Mouse (Mus musculus) intestine, embryonic 14.5 days (tissue): Measurements from ENCODE around the gene Rcbtb2. TPM values are rescaled to one million over a fixed set of nuclear protein-coding genes. Genes with fewer than 3 reads are reported as not detected.
A peak's percentile ranks its signal among the peaks of the same experiment; 100 is the strongest.

Experiments
- ATAC-seq: fragments of 200-750 bp; cut with Nextera tagmentation; replicated peaks from 2 replicates; pipeline ENCODE4 v1.8.0; 2017; ENCODE audit warnings: low read depth, moderate number of reproducible peaks, moderate TSS enrichment, moderate library complexity; ENCODE audit not compliant: low FRiP score, low TSS enrichment
- DNase-seq: peaks from one replicate; pipeline ENCODE4 v3.0.0-alpha.2; 2018; ENCODE audit warnings: low spot score
- H3K27ac ChIP-seq: fragments of 300-500 bp; sonication (generic); 2 replicates; pipeline ENCODE4 v1.5.1; 2014; ENCODE audit warnings: low read depth, mild to moderate bottlenecking, control low read depth
- H3K27me3 ChIP-seq: fragments of 300-500 bp; sonication (generic); replicated peaks from 2 replicates; pipeline ENCODE4 v1.6.1; 2014; ENCODE audit warnings: low read length, control low read depth; ENCODE audit not compliant: control insufficient read depth, insufficient read depth
- H3K36me3 ChIP-seq: fragments of 300-500 bp; sonication (generic); 2 replicates; pipeline ENCODE4 v1.6.1; 2014; ENCODE audit warnings: low read length, control low read depth; ENCODE audit not compliant: control insufficient read depth, insufficient read depth
- H3K4me1 ChIP-seq: fragments of 300-500 bp; sonication (generic); replicated peaks from 2 replicates; pipeline ENCODE4 v1.6.1; 2014; ENCODE audit warnings: low read length, control low read depth, mixed read lengths; ENCODE audit not compliant: control insufficient read depth, insufficient read depth
- H3K4me2 ChIP-seq: fragments of 300-500 bp; sonication (generic); 2 replicates; pipeline ENCODE4 v1.6.1; 2014; ENCODE audit warnings: low read length
- H3K4me3 ChIP-seq: fragments of 300-500 bp; sonication (generic); 2 replicates; pipeline ENCODE4 v1.5.1; 2014; ENCODE audit warnings: low read depth, low read length, control low read depth, mixed read lengths
- H3K9ac ChIP-seq: fragments of 300-500 bp; sonication (generic); 2 replicates; pipeline ENCODE4 v1.6.1; 2014; ENCODE audit warnings: mild to moderate bottlenecking, low read length
- H3K9me3 ChIP-seq: fragments of 300-500 bp; sonication (generic); 2 replicates; pipeline ENCODE4 v1.6.1; 2016; ENCODE audit warnings: low read length, control low read depth; ENCODE audit not compliant: control insufficient read depth
- WGBS: fragments of 180-500 bp; shearing (Covaris S2); extraction: QIAGEN DNeasy Blood & Tissue Kit; methylation state at CpG from one replicate; pipeline ENCODE4 v1.1.7; 2014; 5-methylcytosine and 5-hydroxymethylcytosine counted together
- polyA plus RNA-seq: library from polyadenylated mRNA; unstranded; fragments of >200 nt; fragmentation: Nextera tagmentation; extraction: Ambion mirVana; gene quantifications from 2 replicates; pipeline ENCODE4 v1.2.1, GENCODE M21; 2014

Gene Rcbtb2
- polyA plus RNA-seq, 1 experiment from 2014 or later = 89.3 TPM

GRCm38 (mm10) chr14:73119459-73119858, 3.4 kb upstream of the Rcbtb2 start:
- Histone ChIP-seq H3K4me3 (no peak overlapping the region), H3K4me1 (peaks cover 10% of the 10 kb centered on the region; the same call in 1 of the 2 replicates), H3K4me2 (no peak overlapping the region), H3K27me3 (no peaks in the 10 kb centered on the region), H3K27ac (no peak overlapping the region), H3K36me3 (no peaks in the 10 kb centered on the region), H3K9me3 (no peaks in the 10 kb centered on the region), H3K9ac (no peak overlapping the region)
- ATAC-seq (no peak), DNase-seq (peak; percentile 49)
- WGBS = 30% methylated on average over 6 of the region's 6 CpGs

DNA sequence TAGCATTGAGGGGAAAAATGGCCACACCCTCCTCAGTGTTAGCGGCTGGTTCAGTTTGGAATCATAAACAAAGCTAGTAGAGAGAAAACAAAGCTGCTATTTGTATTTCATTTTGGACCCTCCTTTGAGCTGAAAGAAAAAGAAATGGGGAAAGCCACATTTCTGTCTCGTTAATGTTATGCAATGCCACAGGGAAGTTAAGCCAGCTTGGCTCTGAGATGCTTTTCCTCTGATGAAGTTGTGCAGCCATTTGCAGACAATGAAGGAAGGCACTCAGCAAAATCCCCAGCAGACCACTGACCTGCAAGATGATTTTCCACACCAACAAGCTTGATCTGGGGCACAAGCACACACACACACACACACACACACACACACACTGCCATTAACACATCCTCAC, 2.9 kb upstream of the Rcbtb2 start:
- Histone ChIP-seq H3K4me2 (no peak overlapping the region), H3K4me3 (no peak overlapping the region), H3K9ac (no peak overlapping the region), H3K9me3 (no peaks in the 10 kb centered on the region), H3K36me3 (no peaks in the 10 kb centered on the region), H3K27ac (no peak overlapping the region), H3K27me3 (no peaks in the 10 kb centered on the region), H3K4me1 (peaks cover 10% of the 10 kb centered on the region; the same call in 1 of the 2 replicates)
- WGBS = 50% methylated on average over 2 of the region's 2 CpGs
- ATAC-seq = no peak
- peak; percentile 43 for DNase-seq

DNA sequence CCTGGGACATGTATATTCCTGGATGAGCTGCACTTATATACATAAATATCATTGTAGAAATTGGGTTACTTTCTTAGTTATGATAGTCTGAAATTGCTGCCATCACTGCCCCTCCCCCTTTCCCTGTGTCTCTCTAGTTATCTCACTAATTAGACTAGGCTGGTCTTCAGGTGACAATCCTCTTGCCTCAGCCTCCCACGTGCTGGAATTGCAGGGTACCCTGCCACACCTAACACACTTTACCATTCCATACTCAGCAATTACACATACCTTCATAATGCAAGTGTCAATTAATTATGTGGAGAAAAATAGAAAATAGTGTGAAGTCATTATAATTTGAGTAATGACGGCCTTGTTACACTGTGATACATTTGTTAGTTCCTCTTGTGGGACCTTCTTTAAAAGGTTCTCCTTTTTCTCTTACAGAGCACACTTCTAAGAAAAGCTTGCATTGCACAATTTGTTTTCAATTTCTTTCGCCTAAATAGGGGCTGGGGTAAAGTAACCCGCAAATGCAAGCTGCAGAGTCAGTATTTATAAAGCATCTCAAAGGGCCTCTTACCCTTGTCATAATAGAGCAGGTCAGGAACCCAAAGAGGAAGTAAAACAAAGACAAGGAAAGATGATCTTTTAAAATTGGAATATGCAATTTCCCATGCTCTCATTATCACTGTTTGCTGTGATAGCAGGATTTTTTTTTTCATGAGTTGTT, 470 bp upstream of the Rcbtb2 start:
- no peaks in the 10 kb centered on the region for H3K36me3 ChIP-seq
- WGBS = 46% methylated on average over 4 of the region's 4 CpGs
- no peak overlapping the region for H3K4me3 ChIP-seq
- no peaks in the 10 kb centered on the region for H3K27me3 ChIP-seq
- no peak overlapping the region for H3K27ac ChIP-seq
- DNase-seq (peak; percentile 28), ATAC-seq (no peak)
- peaks cover 10% of the 10 kb centered on the region; the same call in 1 of the 2 replicates for H3K4me1 ChIP-seq
- no peak overlapping the region for H3K4me2 ChIP-seq
- H3K9ac ChIP-seq = no peak overlapping the region
- H3K9me3 ChIP-seq = no peaks in the 10 kb centered on the region

DNA sequence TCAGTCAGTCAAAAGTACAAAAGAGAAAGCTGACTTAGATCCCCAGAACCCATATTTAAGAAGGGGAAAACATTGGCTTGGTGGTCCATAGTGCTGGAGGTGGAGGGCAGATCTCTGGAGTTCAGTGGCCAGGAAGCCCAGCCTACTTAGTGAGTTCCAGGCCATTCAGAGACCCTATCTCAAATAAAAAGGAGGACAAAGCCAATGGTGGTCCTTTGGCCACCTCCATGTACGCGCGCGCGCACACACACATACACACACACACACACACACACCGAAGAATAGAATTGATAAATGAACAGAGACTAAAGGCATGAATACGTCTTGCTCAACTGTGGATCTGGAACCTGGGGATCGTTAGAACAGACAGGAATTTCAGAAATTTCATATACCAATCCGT, 544 bp downstream of the Rcbtb2 start:
- Histone ChIP-seq H3K27ac (no peak overlapping the region), H3K4me3 (no peak overlapping the region), H3K9me3 (no peaks in the 10 kb centered on the region), H3K9ac (no peak overlapping the region), H3K4me1 (peaks cover 10% of the 10 kb centered on the region; the same call in 1 of the 2 replicates), H3K4me2 (no peak overlapping the region), H3K27me3 (no peaks in the 10 kb centered on the region), H3K36me3 (no peaks in the 10 kb centered on the region)
- 87% methylated on average over 9 of the region's 9 CpGs for WGBS
- ATAC-seq (no peak), DNase-seq (peak; percentile 27)

- DNase-seq = peak; percentile 29
- no peak overlapping the region for H3K9ac ChIP-seq
- no peaks in the 10 kb centered on the region for H3K9me3 ChIP-seq
- no peak for ATAC-seq
- no peak overlapping the region for H3K4me2 ChIP-seq
- no peak overlapping the region for H3K4me3 ChIP-seq
- H3K4me1 ChIP-seq = peaks cover 10% of the 10 kb centered on the region; the same call in 1 of the 2 replicates
- no peaks in the 10 kb centered on the region for H3K27me3 ChIP-seq
- no peak overlapping the region for H3K27ac ChIP-seq
- H3K36me3 ChIP-seq = no peaks in the 10 kb centered on the region
- WGBS = 68% methylated on average over 9 of the region's 9 CpGs
Observed at GRCm38 (mm10) chr14:73123786-73124185, 949 bp downstream of the Rcbtb2 start.

- H3K4me3 ChIP-seq = no peak overlapping the region
- no peaks in the 10 kb centered on the region for H3K27me3 ChIP-seq
- 72% methylated on average over 5 of the region's 5 CpGs for WGBS
- no peak overlapping the region for H3K9ac ChIP-seq
- no peaks in the 10 kb centered on the region for H3K36me3 ChIP-seq
- no peak overlapping the region for H3K4me2 ChIP-seq
- no peaks in the 10 kb centered on the region for H3K4me1 ChIP-seq
- no peak for ATAC-seq
- no peak overlapping the region for H3K27ac ChIP-seq
- H3K9me3 ChIP-seq = no peaks in the 10 kb centered on the region
- DNase-seq = no peak
Observed at GRCm38 (mm10) chr14:73130519-73130918, 7.7 kb downstream of the Rcbtb2 start.

- no peaks in the 10 kb centered on the region for H3K4me1 ChIP-seq
- no peak overlapping the region for H3K27ac ChIP-seq
- no peak overlapping the region for H3K9ac ChIP-seq
- H3K4me3 ChIP-seq = no peak overlapping the region
- DNase-seq = no peak
- no peaks in the 10 kb centered on the region for H3K27me3 ChIP-seq
- no peaks in the 10 kb centered on the region for H3K9me3 ChIP-seq
- 76% methylated on average over 16 of the region's 16 CpGs for WGBS
- no peaks in the 10 kb centered on the region for H3K36me3 ChIP-seq
- no peak for ATAC-seq
- peak overlapping the region; percentile 3; the same call in 1 of the 2 replicates for H3K4me2 ChIP-seq
Observed at GRCm38 (mm10) chr14:73131856-73132410, 9.1 kb downstream of the Rcbtb2 start.

DNA sequence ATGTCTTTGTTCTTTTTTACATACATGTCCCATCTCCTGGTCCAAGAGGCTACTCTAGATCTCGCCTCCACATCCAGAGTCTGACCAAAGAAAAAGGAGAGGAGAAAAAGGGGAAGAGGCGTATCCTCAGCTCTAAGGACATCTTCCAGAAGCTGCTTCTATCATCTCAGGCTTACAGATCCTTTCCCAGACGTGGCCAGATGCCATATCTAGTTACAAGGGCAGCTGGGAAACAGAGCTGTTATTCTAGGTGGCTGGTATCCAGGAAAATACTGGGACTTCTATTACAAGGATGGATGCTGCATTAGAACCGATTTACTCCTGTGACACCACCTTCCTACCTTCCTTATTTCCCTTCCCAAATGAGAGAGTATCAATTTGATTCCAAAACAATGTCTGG, 9.9 kb downstream of the Rcbtb2 start:
- H3K36me3 ChIP-seq = no peaks in the 10 kb centered on the region
- no peak for DNase-seq

GRCm38 (mm10) chr14:73137234-73137633, 14.4 kb downstream of the Rcbtb2 start:
- no peak overlapping the region for H3K4me3 ChIP-seq
- ATAC-seq = no peak
- WGBS = 73% methylated on average over 5 of the region's 5 CpGs
- H3K27ac ChIP-seq = no peak overlapping the region
- DNase-seq = no peak
- no peaks in the 10 kb centered on the region for H3K9me3 ChIP-seq
- no peak overlapping the region for H3K4me2 ChIP-seq
- no peaks in the 10 kb centered on the region for H3K36me3 ChIP-seq
- H3K9ac ChIP-seq = no peak overlapping the region
- peaks cover 6% of the 10 kb centered on the region; the same call in 1 of the 2 replicates for H3K4me1 ChIP-seq
- no peaks in the 10 kb centered on the region for H3K27me3 ChIP-seq

More for the DNA sequence above, 9.9 kb downstream of the Rcbtb2 start:
- Histone ChIP-seq H3K9me3 (no peaks in the 10 kb centered on the region), H3K4me2 (no peak overlapping the region), H3K9ac (no peak overlapping the region), H3K4me1 (no peaks in the 10 kb centered on the region), H3K4me3 (no peak overlapping the region), H3K27me3 (no peaks in the 10 kb centered on the region), H3K27ac (no peak overlapping the region)
- ATAC-seq = no peak
- 73% methylated on average over 4 of the region's 4 CpGs for WGBS
